Mouse (Mus musculus): Measurements from ENCODE around the gene Coq7. TPM values are rescaled to one million over a fixed set of nuclear protein-coding genes. Genes with fewer than 3 reads are reported as not detected.

The Coq7 gene
- total RNA-seq, 4 experiments from 2014 or later, result 32.8 to 36.3 (median 34.3) TPM

DNA sequence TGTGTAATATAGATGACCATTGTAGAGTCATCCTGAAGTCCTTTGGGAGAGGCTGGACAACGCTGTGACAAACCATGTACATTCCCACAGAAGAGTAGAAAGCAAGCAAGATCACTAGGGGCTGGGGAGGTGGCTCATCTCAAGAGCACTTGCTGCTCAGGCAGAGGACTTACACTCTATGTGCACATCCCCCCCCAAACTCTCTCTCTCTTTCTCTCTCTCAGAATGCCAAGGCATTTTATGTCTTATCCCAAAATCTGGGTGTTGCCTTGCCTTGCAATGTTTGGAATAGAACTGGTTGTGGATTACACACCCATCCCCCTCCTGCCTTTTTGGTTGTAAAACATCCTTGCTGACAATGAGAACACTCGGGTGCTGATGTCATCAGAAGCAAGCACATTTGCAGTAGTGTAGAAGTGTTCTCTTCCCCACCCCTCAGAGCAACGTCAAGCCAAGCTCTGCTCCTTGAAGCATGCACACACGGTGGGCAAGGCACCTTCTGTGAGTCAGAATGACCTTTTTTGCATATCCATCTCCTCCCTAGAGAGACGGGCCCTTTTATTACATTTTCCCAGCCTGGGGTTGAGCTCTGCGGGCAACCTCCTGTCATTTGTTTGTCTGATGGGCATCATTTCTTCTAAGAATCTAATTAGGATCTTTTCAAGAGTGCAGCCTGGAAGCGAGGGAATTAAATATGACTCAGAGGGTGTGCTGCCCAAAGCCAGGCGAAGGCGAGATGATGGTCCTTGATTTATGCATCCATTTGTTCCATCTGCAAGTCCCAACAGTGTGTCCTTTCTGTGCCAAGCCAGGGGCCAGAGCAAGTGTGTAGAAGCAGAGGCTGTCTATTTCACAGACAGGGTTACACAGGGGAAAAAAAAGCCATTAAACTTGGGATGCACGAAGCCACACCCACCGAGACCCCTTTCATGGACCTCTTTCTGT, 70.1 kb downstream of the Coq7 start:
- no peak for DNase-seq (ENCODE audit: low spot score in 2 of 2)

DNA sequence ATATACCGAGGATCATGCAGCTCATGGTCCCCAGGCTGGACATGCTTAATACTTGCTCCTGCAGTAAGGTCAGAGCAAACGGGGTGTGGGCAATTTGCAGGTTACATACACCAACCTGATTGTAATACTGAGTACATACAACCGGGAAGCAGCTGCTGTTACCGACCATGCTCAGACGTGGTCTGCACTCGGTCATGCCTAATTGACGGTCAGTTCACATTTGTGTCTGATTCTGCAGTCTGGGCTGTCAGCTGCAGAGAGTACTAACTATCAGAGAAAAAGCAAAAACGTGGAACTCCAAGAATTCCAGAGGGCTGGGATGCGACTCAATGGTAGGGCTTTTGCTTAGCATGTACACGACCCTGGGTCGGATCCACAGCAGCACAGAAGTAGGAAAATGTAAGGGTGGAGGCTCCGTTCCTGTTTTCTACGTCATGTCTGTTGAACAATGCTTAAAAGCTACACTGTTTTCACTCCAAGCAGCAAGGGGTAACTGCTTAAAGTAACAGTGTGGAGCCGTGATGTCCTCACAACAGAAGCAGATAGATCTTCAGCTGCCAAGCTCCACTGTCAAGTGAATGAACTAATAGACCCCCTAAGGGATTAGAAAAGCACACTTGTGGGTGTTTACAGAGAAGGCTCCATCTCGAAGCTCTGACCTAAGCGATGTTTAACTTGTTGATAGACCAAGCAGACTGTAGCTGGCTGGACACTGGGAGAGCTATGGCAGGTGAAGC, 71.6 kb downstream of the Coq7 start:
- DNase-seq (ENCODE audit: low spot score in 2 of 2), result no peak

Other genes with a start within 250 kb of the Coq7 start
- 10 to 100 TPM; 35.8 to 48.1 (median 41.5) TPM for gene Syt17, start 85.1 kb downstream of the Coq7 start, total RNA-seq (2022)
- gene Itpripl2, start 41.4 kb downstream of the Coq7 start, total RNA-seq (2022), result 1 to 10 TPM; 4.1 to 5.3 (median 4.7) TPM
- 10 to 100 TPM; 15.2 to 20.8 (median 17.5) TPM for gene Tmc7, start 51.4 kb upstream of the Coq7 start, total RNA-seq (2022)
- gene Tmc5, start 63.9 kb upstream of the Coq7 start, total RNA-seq (2022), result under 1 TPM in 3 of 4 experiments, not detected in 1; 0.25 to 0.74 (median 0.67) TPM
- 100 to 1,000 TPM; 218 to 257 (median 233) TPM for gene Gde1, start 172.4 kb upstream of the Coq7 start, total RNA-seq (2022)
- gene Ccp110, start 179.2 kb upstream of the Coq7 start, total RNA-seq (2022), result 10 to 100 TPM; 52.1 to 59.6 (median 56.5) TPM
- gene Vps35l, start 206.9 kb upstream of the Coq7 start, total RNA-seq (2022), result 10 to 100 TPM; 56.2 to 72.5 (median 59.8) TPM